Mouse (Mus musculus) adrenal gland, postnatal 4 days (tissue): ENCODE measurements around the gene Cd47. TPM values are rescaled to one million over a fixed set of nuclear protein-coding genes. Genes with fewer than 3 reads are reported as not detected.

Experiments used
- DNase-seq, 2 experiments: peaks; one replicate each; pipeline ENCODE4 v3.0.0; 2021 to 2022; ENCODE audit warnings: low spot score in 2 of 2, mixed read lengths in 2 of 2
- total RNA-seq, 2 experiments: library from RNA; stranded (reverse); gene quantifications; 2 replicates each; pipeline ENCODE4 v1.2.3; 2021

Gene Cd47
- total RNA-seq, 2 experiments from 2014 or later, result 167 to 169 TPM

DNA sequence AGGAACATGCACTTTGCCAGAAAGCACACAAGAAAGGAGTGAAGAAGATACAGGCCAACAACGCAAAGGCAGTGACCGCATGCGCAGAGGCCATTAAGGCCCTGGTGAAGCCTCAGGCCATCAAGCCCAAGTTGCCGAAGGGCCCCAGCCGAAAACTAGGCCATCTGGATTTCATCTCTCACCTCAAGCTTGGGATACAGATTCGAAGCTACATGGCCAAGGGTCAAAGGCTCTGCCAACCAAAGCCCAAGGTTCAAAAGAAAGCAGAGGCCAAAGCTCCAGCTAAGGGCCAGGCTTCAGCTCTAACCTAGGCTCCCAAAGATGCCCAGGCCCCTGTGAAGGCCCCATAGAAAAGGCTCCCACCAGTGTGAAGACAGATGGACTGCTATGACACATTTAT, 14.2 kb upstream of the Cd47 start:
- no peak for DNase-seq

- DNase-seq, result no peak
These were observed 12.6 kb upstream of the Cd47 start for GRCm38 (mm10) chr16:49787714-49788113.

DNA sequence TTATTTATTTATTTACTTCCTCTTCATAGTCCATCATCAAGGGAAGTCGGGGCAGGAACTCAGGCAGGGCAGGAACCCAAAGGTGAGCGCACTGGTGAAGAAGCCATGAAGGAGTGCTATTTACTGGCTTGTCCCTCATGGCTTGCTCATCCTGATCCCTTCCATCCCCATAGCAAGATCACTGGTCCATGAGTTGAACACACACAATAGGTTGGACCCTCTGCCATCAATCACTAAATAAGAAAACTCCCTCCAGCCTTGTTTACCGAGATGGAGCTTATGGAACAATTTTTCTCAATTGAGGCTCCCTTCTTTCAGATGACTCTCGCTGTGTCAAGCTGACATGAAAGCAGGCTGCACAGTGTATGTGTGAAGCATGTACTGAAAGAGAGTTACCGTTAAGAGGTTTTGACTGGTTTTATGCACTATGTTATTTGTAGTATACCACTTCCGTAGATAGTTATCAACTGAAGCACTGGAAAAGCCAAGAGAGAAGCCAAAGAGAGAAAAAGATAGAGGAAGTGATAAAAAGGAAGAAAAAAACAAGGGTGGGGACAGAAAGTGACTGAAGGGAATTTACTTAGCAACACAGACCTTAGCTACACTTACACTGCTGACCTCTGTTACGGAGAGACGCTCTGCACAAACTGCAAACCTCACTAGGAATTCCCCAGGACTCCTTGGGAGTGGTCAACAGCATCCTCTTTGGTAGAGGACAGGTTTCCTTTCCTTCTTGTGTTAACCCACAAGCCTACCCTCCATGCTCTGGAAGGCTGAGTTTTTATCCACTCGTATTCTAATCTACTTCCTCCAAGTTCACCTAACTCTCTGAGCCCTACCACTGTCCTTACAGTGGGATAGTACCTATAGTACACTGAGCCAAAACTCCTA, 9.5 kb upstream of the Cd47 start:
- no peak for DNase-seq

GRCm38 (mm10) chr16:49792446-49792878, 7.9 kb upstream of the Cd47 start:
- DNase-seq, result no peak

- DNase-seq, result no peak
These were observed 6.7 kb upstream of the Cd47 start for GRCm38 (mm10) chr16:49793596-49793995.

GRCm38 (mm10) chr16:49796271-49796670, 4.1 kb upstream of the Cd47 start:
- no peak for DNase-seq

DNA sequence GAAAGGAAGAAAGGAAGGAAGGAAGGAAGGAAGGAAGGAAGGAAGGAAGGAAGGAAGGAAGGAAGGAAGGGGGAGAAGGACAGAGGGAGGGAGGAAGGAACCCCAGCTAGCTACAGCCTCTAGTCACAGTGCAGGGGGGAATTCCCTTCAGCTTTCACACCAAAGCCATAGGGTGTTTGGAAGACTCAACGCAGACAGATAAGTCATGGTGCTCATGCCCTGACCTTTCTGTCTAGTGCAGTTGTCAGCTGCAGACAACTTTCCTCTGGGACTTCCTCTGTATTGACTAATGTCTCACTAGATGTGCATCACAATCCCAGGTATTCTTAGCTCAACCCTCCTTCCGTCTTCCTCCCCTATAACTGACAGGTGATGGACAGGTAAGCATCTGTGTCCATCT, 3.4 kb upstream of the Cd47 start:
- DNase-seq, result no peak

DNA sequence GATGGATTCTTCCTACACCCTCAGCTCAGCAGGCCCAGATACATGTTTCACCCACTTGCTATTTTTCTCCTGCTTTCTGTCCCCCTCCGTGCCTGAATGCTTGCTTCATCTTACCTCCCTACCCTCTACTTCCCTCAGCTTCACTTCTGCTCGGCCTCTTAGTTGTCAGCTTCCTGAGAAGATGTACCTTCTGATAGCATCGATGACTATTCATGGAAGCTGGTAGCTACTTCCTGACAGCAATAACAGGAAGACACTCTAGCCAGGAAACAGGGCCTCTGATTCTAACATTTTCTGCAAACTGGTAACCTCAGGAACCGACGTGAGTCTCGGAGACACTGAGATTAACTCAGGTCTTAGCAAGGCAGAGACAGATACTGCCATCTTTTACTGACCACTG, 1.5 kb upstream of the Cd47 start:
- no peak for DNase-seq

DNA sequence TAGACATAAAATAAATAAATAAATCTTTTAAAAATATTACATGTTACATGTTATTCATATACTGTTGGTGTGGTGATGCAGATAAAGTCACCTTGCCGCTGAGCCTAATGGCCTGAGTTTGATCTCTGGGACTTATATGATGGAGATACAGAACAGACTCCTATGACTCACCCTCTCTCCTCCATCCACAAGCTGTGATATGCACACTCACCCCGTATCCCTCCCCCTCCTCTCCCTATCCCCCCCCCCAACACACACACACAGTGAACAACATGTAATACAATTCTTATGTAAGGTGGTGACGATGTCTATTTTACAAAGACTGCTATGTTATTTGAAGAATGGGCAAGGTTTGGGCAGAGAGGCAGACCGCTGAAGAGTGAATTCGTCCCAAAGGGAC, 663 bp downstream of the Cd47 start:
- no peak for DNase-seq

DNA sequence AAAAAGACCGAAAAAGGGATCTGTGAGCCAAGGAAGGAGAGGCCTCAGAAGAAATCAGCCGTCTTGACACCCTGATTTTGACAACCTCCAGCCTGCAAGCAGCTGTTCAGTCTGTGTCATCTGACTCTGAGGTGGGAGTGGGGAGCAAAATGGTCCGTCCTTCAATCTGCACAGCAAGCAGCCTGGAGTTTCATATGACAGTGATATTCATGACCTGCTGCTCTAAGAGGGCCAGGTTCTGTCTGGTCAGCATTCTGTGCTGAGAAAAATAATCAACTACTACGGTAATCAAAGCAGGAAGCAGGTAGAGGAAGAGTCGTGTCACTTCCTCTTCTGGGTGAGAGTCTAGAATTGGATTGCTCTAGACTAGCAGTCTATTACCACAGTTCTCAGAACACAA, 1.1 kb downstream of the Cd47 start:
- DNase-seq, result no peak

DNA sequence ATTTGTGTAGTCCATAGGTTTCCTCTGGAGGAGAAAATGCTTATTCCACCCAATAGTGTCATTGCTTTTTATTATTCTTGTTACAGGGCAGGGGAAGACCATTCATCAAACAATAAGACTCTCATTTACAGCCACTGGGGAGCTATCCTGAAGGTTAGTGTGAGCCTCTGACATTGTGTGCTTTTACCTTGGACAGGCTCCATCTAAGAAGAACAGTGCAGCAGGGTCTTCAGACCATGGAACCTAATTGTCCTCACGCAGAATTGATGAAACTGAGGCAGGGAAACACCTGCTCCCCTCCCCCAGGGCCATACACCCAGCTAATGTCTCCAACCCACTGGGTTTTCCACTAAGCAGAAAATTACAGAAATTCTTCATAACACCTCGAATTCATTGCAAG, 2.7 kb downstream of the Cd47 start:
- no peak for DNase-seq

- DNase-seq, result no peak
These were observed 3.7 kb downstream of the Cd47 start for GRCm38 (mm10) chr16:49803932-49804461.

GRCm38 (mm10) chr16:49806920-49807319, 6.6 kb downstream of the Cd47 start:
- no peak for DNase-seq

DNA sequence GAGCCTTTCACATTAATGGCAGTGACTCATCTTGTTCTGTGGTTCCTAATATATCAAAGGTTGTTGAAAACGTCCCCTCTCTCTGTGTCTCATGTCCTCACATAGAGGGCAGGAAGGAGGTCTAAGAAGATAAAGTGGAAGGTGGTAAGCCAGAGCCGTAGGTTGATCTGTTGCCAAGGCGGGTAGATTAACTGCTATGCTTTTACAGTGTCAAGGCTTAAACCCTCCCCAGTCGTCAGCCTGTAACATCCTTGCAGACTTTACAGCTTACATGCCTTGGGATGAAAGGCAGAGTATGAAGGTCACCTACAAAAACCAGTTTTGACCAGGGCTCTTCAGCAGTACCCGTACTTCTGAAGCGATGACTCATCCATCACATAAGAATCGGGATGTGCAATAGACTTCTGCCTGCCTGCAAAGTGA, 7.1 kb downstream of the Cd47 start:
- no peak for DNase-seq

DNA sequence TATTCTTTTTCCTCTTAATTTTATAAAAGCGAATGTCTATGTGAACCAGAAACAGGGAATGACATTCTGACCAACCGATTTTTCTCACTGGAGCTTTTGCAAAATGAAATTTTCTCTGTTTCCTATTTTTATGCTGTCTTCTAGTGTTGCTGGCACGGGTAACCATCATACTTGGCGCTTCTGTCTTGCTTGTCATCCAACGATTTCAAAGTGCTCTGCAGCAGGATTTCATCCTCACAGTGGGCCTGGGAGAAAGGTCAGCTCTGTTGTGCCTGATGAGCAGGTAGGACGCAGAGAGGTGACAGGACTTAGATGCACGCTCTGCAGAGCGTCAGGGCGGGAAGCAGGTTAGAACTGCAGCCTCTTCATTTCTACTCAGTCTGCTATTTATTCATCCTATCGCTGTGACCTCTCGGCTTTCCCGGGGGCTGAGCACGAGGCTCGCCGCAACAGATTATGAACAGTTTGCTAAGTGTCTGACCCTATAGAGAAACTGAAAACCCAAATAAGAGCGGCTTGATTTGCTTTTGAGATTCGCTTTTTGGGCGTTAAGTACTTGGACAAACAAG, 7.6 kb downstream of the Cd47 start:
- no peak for DNase-seq

DNA sequence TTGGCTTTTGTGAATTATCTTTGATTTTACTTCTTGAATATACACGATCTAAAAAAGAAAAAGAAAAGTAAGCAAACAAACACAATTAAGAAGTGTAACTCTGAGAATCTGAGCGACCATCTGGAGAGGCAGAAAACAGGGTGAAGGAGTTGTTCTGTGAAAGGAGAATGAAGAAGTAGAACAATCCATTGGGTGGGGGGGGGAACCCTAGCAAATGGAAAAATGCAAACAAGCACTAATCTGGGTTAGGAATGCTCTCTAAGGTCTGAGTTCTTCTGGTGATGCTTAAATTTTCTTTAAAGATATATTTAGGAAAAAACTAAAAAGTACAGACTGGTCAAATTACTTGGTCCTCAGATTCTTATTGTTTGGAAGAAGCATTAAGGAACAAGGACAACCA, 11.6 kb downstream of the Cd47 start:
- DNase-seq, result no peak

- DNase-seq, result no peak
These were observed 12.7 kb downstream of the Cd47 start for GRCm38 (mm10) chr16:49812821-49813616.

DNA sequence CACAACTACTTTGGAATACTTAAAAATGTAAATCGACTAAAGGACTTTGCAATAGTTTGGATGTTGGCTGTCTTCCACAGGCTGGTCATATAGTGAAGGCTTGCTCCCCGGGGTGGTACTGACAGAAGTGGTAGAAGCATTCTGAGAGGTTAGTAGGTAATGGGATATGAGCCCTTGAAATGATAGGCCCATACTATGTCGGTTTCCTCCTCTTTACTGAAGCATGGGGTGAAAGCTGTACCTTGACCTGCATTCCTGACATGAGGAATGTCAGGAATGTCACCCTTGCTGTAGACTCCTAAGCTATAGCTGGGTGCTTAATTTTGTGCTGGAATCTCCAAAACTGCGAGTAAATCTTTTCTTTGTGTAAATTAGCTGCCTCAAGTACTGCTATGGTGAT, 14.1 kb downstream of the Cd47 start:
- DNase-seq, result no peak

DNA sequence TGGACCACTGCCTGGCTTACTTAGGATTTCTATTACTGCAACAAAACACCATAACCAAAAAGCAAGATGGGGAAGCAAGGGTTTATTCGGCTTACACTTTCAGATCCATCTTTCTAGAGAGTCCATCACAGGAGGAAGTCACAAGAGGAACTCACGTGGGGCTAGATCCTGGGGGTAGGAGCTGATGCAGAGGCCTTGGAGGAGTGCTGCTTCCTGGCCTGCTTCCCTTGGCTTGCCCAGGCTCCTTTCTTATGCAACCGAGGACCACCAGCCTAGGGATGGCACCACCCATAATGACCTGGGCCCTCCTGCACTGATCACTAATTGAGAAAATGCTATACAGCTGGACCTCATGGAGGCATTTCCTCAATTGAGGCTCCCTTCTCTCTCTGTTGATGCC, 16.6 kb downstream of the Cd47 start:
- DNase-seq, result no peak

- DNase-seq, result no peak
These were observed 17.8 kb downstream of the Cd47 start for GRCm38 (mm10) chr16:49818146-49818545.

- no peak for DNase-seq
These were observed 18.3 kb downstream of the Cd47 start for GRCm38 (mm10) chr16:49818627-49819026.

- DNase-seq, result no peak
These were observed 19.2 kb downstream of the Cd47 start for GRCm38 (mm10) chr16:49819494-49819893.
